Mouse (Mus musculus) lung, postnatal 4 days (tissue): ENCODE results near the gene Wdr73.

Experiments used
- DNase-seq, 2 experiments: peaks; one replicate each; pipeline ENCODE4 v3.0.0; 2021

Gene Wdr73

GRCm38 (mm10) chr7:80894196-80894595 is 6.9 kb downstream of the Wdr73 start:
- no peak for DNase-seq

GRCm38 (mm10) chr7:80893753-80894129 is 7.3 kb downstream of the Wdr73 start:
- peak; percentile 30 to 45 for DNase-seq

- DNase-seq, result no peak
Observed at GRCm38 (mm10) chr7:80893086-80893752, 7.8 kb downstream of the Wdr73 start.

GRCm38 (mm10) chr7:80889841-80890241 is 11.2 kb downstream of the Wdr73 start:
- DNase-seq, result peak; percentile 39 to 49

GRCm38 (mm10) chr7:80889021-80889511 is 12.0 kb downstream of the Wdr73 start:
- peak; percentile 62 to 68 for DNase-seq

GRCm38 (mm10) chr7:80888595-80888994 is 12.5 kb downstream of the Wdr73 start:
- DNase-seq, result no peak

GRCm38 (mm10) chr7:80885666-80886065 is 15.4 kb downstream of the Wdr73 start:
- DNase-seq, result no peak

- peak; percentile 76 to 82 for DNase-seq
Observed at GRCm38 (mm10) chr7:80882830-80883505, 18.1 kb downstream of the Wdr73 start.

GRCm38 (mm10) chr7:80875727-80876126 is 25.3 kb downstream of the Wdr73 start:
- no peak for DNase-seq

- DNase-seq, result no peak
Observed at GRCm38 (mm10) chr7:80873631-80874030, 27.4 kb downstream of the Wdr73 start.

- no peak for DNase-seq
Observed at GRCm38 (mm10) chr7:80873038-80873437, 28.0 kb downstream of the Wdr73 start.

GRCm38 (mm10) chr7:80868686-80869085 is 32.4 kb downstream of the Wdr73 start:
- no peak for DNase-seq

- no peak for DNase-seq
Observed at GRCm38 (mm10) chr7:80866514-80867147, 34.4 kb downstream of the Wdr73 start.

- DNase-seq, result no peak
Observed at GRCm38 (mm10) chr7:80865521-80865920, 35.5 kb downstream of the Wdr73 start.

- peak; percentile 57 to 61 for DNase-seq
Observed at GRCm38 (mm10) chr7:80864831-80865230, 36.2 kb downstream of the Wdr73 start.

GRCm38 (mm10) chr7:80864151-80864550 is 36.9 kb downstream of the Wdr73 start:
- no peak for DNase-seq

- no peak for DNase-seq
Observed at GRCm38 (mm10) chr7:80863520-80863919, 37.5 kb downstream of the Wdr73 start.

GRCm38 (mm10) chr7:80862475-80862874 is 38.6 kb downstream of the Wdr73 start:
- no peak for DNase-seq

- peak; percentile 92 to 94 for DNase-seq
Observed at GRCm38 (mm10) chr7:80860729-80861274, 40.3 kb downstream of the Wdr73 start, which contains the start of gene Zscan2. Gene Zscan2, plus strand, starts transcription at chr7:80860920.

- peak; percentile 74 to 75 for DNase-seq
Observed at GRCm38 (mm10) chr7:80860227-80860626, 40.8 kb downstream of the Wdr73 start.

GRCm38 (mm10) chr7:80857181-80857580 is 43.9 kb downstream of the Wdr73 start:
- peak; percentile 72 to 86 for DNase-seq

- DNase-seq, result no peak
Observed at GRCm38 (mm10) chr7:80855316-80855715, 45.8 kb downstream of the Wdr73 start.

- DNase-seq, result no peak
Observed at GRCm38 (mm10) chr7:80853218-80853617, 47.9 kb downstream of the Wdr73 start.
